Mouse (Mus musculus): ENCODE data around the gene Gm906.
"Not testable (repeated sequence)": the region's sequence is repeated elsewhere in the genome, so short reads cannot be mapped to it uniquely, and the experiment has no call there.

Gene Gm906

GRCm38 (mm10) chr13:50250208-50250607, at the start of gene Gm906:
TSS of gene Gm906 (minus strand) at chr13:50250308.
- DNase-seq (ENCODE audit: low spot score in 2 of 2) = not testable (repeated sequence)

GRCm38 (mm10) chr13:50283308-50283707, 33.2 kb upstream of the Gm906 start:
- DNase-seq (ENCODE audit: low spot score in 2 of 2) = not testable (repeated sequence)

- DNase-seq (ENCODE audit: low spot score in 2 of 2) = no peak
Observed at GRCm38 (mm10) chr13:50236487-50236886, 13.6 kb downstream of the Gm906 start.

GRCm38 (mm10) chr13:50211842-50212241, 38.3 kb downstream of the Gm906 start:
- not testable (repeated sequence) for DNase-seq (ENCODE audit: low spot score in 2 of 2)

- not testable (repeated sequence) for DNase-seq (ENCODE audit: low spot score in 2 of 2)
Observed at GRCm38 (mm10) chr13:50210191-50210590, 39.9 kb downstream of the Gm906 start.

GRCm38 (mm10) chr13:50209651-50210050, 40.5 kb downstream of the Gm906 start:
- not testable (repeated sequence) for DNase-seq (ENCODE audit: low spot score in 2 of 2)

- no peak for DNase-seq (ENCODE audit: low spot score in 2 of 2)
Observed at GRCm38 (mm10) chr13:50207966-50208365, 42.1 kb downstream of the Gm906 start.

- not testable (repeated sequence) for DNase-seq (ENCODE audit: low spot score in 2 of 2)
Observed at GRCm38 (mm10) chr13:50196831-50197230, 53.3 kb downstream of the Gm906 start.
